15 mouse cellular contexts compared by ENCODE assay signal in the genomic region with DNA sequence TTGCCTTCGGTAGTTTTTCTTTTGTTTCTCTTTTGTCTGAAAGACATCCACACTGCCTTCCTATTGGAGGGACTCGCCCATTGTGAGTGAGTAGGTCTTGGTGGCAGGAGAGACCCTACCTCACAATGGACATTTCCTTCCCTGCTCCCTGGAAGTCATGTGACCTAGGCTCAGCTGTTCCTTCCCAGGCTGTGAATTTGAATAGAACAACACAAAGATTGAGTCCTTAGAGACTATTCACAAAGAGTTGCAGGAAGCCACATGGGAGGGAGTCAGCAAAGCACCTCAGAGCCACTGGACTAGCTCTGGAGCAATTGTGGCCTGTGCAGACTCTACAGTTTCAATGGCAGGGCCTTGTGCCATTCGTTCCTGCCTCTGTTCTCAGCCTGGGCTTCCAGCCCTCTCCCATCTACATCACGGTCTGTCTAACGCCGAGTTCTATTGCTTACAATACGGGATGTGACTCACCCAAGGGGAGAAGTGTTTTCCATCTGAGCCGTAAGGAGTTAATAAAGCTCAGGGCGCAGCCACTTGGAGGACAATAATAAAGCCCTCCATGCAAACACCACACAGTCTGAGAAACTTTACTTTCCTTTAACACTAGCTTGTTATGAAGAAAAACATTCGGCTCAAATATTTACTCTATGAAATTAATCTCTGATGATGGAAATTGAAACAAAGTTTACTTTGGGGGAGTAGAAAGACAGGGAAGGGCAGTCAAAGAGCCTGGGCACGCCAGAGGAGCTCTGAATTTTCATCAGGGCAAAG.
DNase-seq lines count a peak whose midpoint lies in the region; ATAC-seq and TF ChIP-seq lines count a peak whose summit lies in the region.
"Had no signal": no experiment of that assay in that cellular context is flagged by ENCODE, and none has a peak within 500 bp of the region (broad histone marks: within the 10 kb centered on the region; RNA-seq: fewer than 3 reads in every experiment).

No protein-coding gene starts in this region.

- 55% methylated on average over 11 of the region's 11 CpGs for WGBS in lung, embryonic 14.5 days
- WGBS in intestine, embryonic 16.5 days = 57% methylated on average over 11 of the region's 11 CpGs

- ATAC-seq in lung, embryonic 14.5 days (ENCODE audit: insufficient read depth) = peak; percentile 60; the same call in 1 of the 2 replicates
- ATAC-seq in intestine, embryonic 16.5 days = no peak
- ATAC-seq: hindbrain, embryonic 16.5 days had no signal

- no peak overlapping the region for H3K9ac ChIP-seq in lung, embryonic 14.5 days
- no peak overlapping the region for H3K9ac ChIP-seq in intestine, embryonic 16.5 days (ENCODE audit: low read depth, low read length)
- H3K9ac ChIP-seq: liver, embryonic 13.5 days had no signal

- no peak for TF ChIP-seq CTCF in lung, embryonic 14.5 days (IDR thresholded peaks at IDR 0.05; ENCODE audit: low read depth)

- peak; percentile 31 for DNase-seq in heart, adult 8-10 months (ENCODE audit: low spot score)
- no peak for DNase-seq in heart, postnatal 4 days
- peak; percentile 38 for DNase-seq in lung, embryonic 14.5 days
- no peak for DNase-seq in lung, postnatal 4 days
- DNase-seq in R1 (ENCODE audit: low read depth, low spot score) = peak; percentile 53
- DNase-seq in left cerebral cortex, postnatal 25 days (ENCODE audit: low spot score in 2 of 2) = no peak
- DNase-seq in layer of hippocampus, adult 18-20 months (ENCODE audit: low spot score in 2 of 2) = no peak
- DNase-seq: cerebellum, adult 9-10 months; embryo, embryonic 11 days; heart, adult 18-20 months; liver, embryonic 13.5 days had no signal

- H3K36me3 ChIP-seq in lung, embryonic 14.5 days (ENCODE audit: insufficient read depth) = no peaks in the 10 kb centered on the region
- no peaks in the 10 kb centered on the region for H3K36me3 ChIP-seq in intestine, embryonic 16.5 days (ENCODE audit: control insufficient read depth, insufficient read depth, low read length)
- H3K36me3 ChIP-seq: limb, embryonic 10.5 days; liver, embryonic 13.5 days had no signal

- intact Hi-C loops in left cerebral cortex, postnatal 25 days (cut with DNase I) = no loop called here

- no peak overlapping the region for H3K4me3 ChIP-seq in lung, embryonic 14.5 days (ENCODE audit: low read depth, low read length)
- no peak overlapping the region for H3K4me3 ChIP-seq in intestine, embryonic 16.5 days (ENCODE audit: low read length)
- H3K4me3 ChIP-seq: limb, embryonic 10.5 days; liver, embryonic 13.5 days; megakaryocyte, embryonic 14.5 days had no signal

- no peak overlapping the region for H3K27ac ChIP-seq in lung, embryonic 14.5 days (ENCODE audit: low read depth)
- peak overlapping the region; percentile 20; the same call in 1 of the 2 replicates for H3K27ac ChIP-seq in intestine, embryonic 16.5 days (ENCODE audit: low read length)
- H3K27ac ChIP-seq: limb, embryonic 10.5 days; liver, embryonic 13.5 days had no signal

- no peaks in the 10 kb centered on the region for H3K27me3 ChIP-seq in lung, embryonic 14.5 days (ENCODE audit: insufficient read depth, low read length)
- H3K27me3 ChIP-seq in intestine, embryonic 16.5 days (replicated peaks; ENCODE audit: control insufficient read depth, insufficient read depth, low read length) = no peaks in the 10 kb centered on the region
- H3K27me3 ChIP-seq: liver, embryonic 13.5 days had no signal

- no peak overlapping the region for H3K4me2 ChIP-seq in lung, embryonic 14.5 days
- no peak overlapping the region for H3K4me2 ChIP-seq in intestine, embryonic 16.5 days (ENCODE audit: low read depth, low read length)
- H3K4me2 ChIP-seq: liver, embryonic 13.5 days had no signal

- H3K4me1 ChIP-seq in lung, embryonic 14.5 days (ENCODE audit: insufficient read depth) = peaks cover 21% of the 10 kb centered on the region
- 0 out of 2 replicates have a peak, but pooled peaks cover 10% of the 10 kb centered on the region for H3K4me1 ChIP-seq in intestine, embryonic 16.5 days (ENCODE audit: control insufficient read depth, insufficient read depth, low read length)

- no peaks in the 10 kb centered on the region for H3K9me3 ChIP-seq in lung, embryonic 14.5 days (ENCODE audit: low read depth, low read length)
- no peaks in the 10 kb centered on the region for H3K9me3 ChIP-seq in intestine, embryonic 16.5 days (ENCODE audit: control insufficient read depth, low read length)
- H3K9me3 ChIP-seq: limb, embryonic 10.5 days; liver, embryonic 13.5 days had no signal

Comparison
In these comparisons a context has a peak if more than half of its experiments do, and no peak if none do; other contexts are left out.
1. DNase-seq: peak in heart, adult 8-10 months (single experiment), lung, embryonic 14.5 days (single experiment) and R1 (single experiment); none in heart, postnatal 4 days (single experiment), lung, postnatal 4 days (0 of 2), left cerebral cortex, postnatal 25 days (0 of 2) and layer of hippocampus, adult 18-20 months (0 of 2).